Mouse (Mus musculus): Measurements from ENCODE around the gene Ripor2.
A peak's percentile ranks its signal among the peaks of the same experiment; 100 is the strongest.

Ripor2 gene

DNA sequence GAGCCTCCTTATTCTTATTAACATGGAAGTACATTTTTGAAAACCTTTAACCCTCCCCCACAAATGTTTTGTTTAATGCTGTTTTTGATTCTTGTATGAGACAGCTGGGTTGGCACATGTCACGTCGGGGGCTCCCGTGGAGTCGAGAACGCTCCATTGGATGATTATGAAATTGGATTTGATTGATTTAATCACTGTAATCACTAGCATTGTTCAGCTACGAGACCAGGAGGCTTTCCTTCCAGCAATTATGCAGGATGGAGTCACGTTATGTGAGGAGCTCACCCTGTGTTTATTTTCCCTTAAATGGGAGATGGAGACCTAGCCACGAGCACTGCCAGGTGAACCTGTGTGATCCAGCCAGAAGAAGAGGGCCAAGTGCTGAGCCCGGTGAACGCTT is at the start of gene Ripor2:
Ripor2 (plus strand) TSS at position 357 of the 400 bp plus-strand sequence.
- DNase-seq (ENCODE audit: low spot score), result no peak

GRCm38 (mm10) chr13:24536531-24537167 is 45.3 kb upstream of the Ripor2 start:
- DNase-seq (ENCODE audit: low spot score), result no peak

DNA sequence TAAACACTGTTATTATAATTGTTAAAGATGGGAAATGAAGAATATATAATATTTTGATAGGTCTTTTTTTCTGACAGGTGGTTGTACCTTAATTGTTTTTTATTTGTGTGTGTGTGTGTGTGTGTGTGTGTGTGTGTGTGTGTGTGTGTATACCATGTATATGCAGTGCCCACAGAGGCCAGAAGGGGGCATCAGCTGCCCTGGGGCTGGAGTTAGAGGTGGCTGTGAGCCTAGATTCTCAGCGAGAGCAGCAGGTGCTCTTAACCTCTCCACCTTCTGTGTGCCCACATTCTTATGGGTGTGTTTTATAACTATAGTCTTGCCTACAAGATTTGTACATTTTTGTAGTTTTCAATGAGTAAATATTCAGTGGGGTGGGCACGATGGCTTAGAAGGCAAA is 44.0 kb upstream of the Ripor2 start:
- DNase-seq (ENCODE audit: low spot score), result no peak

DNA sequence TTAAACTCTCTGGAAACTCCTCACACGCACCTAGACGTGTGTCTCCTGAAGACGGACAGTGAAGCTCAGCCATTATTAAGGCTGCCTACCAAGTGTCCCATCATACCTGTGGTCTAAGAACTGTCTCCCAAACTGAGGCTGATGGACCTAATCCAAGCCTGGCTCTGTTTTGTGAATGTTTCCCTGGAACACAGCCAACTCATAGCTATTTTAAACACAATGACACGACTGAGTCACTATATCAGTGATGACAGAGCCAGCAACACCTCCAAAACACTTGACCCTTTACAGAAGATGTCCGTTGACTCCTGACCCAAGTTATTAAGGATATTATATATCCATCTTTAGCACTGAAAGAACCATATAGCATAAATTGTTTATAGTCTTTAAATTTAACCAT is 43.0 kb upstream of the Ripor2 start:
- DNase-seq (ENCODE audit: low spot score), result no peak

DNA sequence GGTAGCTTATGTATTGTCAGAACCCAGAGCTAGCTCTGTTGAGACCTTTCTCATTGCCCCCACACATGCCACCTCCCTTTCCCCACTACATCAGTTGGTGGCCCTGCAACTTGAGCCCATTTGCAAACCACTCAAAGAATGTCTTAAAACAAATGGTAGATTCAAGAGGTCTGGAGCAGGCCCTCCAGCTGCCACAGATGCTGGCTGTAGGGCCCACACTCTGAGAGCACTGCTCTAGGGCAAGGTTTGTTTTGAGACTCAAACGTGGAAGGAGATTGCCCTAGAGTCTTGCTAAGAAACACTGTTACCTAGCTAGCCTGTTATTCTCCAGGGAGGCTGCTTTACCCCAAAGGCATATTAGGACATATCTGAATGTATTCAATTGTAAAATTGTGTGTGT is 36.3 kb upstream of the Ripor2 start:
- no peak for DNase-seq (ENCODE audit: low spot score)

DNA sequence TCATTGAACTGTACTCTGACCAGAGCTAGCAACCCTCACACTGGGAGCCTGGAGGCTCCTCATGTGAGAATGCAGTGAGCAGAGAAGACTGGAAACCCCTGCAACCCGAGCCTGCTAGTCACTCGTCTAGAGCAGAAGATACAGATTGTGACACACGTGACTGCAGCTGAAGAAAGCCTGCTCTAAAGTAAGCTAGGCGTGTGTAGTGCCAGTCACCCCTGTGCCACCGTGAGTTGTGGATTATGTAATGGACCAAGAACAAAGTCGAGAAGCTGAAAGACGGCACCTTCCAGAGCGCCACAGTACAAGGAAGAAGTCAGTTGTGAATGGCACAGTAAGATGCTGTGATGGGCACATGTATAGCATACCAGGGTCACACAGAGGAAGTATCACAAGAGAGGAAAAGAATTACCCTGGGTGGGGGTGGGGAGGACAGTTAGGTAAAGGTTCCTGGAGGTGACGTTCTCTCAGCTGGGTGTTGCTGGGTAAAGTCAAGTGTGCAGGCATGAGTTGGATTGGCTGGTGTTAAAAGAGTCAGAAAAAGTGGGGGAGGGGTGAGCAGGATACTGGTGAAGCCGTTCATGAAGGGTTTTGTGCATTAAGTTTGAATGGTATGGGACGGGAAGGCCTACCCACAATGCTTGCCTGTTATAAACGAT is 35.1 kb upstream of the Ripor2 start:
- DNase-seq (ENCODE audit: low spot score), result peak; percentile 74

DNA sequence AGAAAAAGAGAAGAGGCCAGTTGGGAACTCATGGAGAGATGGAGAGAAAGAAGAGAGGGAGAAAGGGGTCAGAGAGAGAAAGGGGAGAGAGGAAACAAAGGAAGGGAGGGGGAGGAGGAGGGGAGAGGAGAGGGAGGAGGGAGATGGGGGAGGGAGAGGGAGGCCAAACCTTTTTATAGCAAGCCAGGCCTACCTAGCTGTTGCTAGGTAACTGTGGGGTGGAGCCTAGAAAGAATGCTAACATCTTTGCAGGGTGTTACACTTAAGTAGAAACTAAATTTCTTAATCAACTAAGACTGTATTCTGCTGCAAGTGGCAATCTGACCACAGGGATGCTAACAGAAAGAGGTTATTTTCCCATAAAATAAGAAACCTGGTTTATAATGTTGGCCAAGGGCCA is 33.1 kb upstream of the Ripor2 start:
- peak; percentile 28 for DNase-seq (ENCODE audit: low spot score)

GRCm38 (mm10) chr13:24551100-24551931 is 30.7 kb upstream of the Ripor2 start:
- DNase-seq (ENCODE audit: low spot score), result no peak

- no peak for DNase-seq (ENCODE audit: low spot score)
Measured at GRCm38 (mm10) chr13:24552039-24552438, 29.9 kb upstream of the Ripor2 start.

GRCm38 (mm10) chr13:24561391-24561790 is 20.6 kb upstream of the Ripor2 start:
- DNase-seq (ENCODE audit: low spot score), result peak; percentile 11

GRCm38 (mm10) chr13:24564706-24565105 is 17.3 kb upstream of the Ripor2 start:
- no peak for DNase-seq (ENCODE audit: low spot score)

DNA sequence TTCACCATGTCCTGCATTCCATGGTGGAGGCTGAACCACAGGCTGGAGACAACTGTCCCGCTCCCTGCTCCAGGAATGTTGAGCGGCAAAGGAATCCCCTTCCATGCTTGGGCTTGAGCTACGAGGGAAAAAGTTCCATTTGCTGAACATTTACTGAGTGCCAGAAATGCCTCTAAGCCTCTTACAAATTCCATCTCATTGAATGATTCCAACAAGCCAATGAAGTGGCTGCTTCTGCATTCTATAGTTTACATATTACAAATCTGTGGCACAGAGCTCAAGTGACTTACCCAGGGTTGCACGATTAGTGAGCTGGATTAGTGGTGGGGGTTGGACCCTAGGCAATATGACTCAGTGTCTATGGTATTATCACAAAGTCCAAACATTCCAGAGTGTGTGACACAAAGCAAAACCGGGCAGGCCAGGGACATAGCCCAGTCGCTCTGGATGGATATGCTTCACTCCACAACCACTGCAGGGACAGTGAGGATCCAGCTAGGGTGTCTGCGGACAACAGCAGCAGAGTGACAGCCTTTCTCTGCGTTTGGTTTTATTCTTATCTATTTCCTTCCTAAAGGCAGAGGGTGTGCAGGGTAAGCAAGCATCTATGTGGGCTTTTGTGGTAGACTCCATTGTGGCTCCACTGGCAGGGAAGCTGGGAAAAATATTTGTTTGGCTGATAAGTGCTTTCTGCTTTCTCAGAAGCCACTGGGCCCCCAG is 16.6 kb upstream of the Ripor2 start:
- DNase-seq (ENCODE audit: low spot score), result no peak

DNA sequence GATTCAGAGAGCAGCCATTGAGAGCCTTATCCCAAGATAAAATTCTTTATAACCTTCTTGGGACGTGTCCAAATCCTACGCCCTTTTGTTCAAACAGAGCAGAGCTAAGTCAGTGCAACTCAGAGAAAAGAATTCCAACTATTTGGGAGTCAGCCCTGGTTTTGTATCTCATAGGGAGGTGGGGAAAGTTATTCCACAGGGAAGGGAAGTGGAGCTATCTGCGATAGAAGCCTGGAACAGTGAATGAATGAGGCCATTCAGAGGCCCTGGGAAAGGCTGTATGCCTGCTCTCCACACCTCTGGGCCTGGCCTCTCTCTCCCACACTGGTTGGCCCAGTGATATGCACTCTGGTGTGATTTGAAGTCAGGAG is 16.1 kb upstream of the Ripor2 start:
- DNase-seq (ENCODE audit: low spot score), result no peak

- no peak for DNase-seq (ENCODE audit: low spot score)
Measured at GRCm38 (mm10) chr13:24567176-24567811, 14.7 kb upstream of the Ripor2 start.

GRCm38 (mm10) chr13:24569066-24569465 is 12.9 kb upstream of the Ripor2 start:
- peak; percentile 58 for DNase-seq (ENCODE audit: low spot score)

GRCm38 (mm10) chr13:24570716-24571115 is 11.3 kb upstream of the Ripor2 start:
- peak; percentile 12 for DNase-seq (ENCODE audit: low spot score)

DNA sequence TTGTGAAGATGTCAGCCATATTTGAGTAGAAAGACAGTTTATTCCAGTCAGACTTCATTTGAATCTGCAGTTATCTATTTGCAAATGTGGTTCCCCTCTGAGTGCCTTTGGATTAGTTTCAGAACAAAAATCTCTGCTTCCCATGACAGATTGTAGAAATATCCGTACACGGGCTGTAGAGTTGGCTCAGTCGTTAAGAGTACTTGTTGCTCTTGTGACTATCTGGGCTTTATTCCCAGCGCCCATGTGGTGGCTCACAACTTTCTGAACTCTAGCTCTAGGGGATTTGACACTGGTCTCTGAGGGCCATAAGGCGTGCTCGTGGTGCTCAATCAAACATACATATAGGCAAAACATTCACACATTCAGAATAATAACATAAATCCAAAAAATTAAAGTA is 10.1 kb upstream of the Ripor2 start:
- no peak for DNase-seq (ENCODE audit: low spot score)

GRCm38 (mm10) chr13:24575126-24575525 is 6.9 kb upstream of the Ripor2 start:
- DNase-seq (ENCODE audit: low spot score), result no peak

DNA sequence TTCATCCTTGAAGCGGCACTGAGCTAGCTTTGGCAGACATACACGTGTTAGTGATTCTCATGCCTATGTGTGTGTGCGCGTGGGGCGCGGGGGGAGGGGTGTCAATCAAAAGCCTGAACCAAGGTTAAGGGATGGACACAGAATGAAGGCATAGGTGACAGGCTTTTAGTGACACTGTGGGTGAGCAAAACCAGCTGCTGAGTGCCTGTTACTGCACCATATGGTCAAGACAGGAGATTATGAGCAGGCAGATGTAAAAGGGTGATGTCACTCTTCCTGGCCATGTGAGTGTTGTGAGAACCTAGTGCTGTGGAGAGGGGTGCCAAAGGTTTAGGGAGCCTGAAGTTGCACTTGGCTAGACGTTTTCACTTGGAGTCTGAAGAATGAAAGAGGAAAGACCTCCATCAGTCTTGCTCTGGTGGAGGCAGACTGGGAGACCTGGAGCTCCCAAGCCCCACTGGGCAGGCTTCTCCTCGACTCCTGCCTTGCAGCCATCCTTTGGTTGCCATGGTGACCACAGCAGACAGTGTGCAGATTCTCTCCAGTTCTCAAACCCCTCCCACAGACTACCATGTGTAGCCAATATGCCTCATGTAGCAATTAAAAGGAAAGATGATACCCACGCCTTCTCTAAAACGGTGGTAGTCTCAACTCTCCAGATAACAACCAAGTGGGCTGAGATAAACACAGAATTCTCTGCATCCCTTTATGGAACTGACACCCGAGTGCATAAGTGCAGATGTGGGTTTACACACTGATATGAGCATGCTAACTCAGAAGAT is 5.5 kb upstream of the Ripor2 start:
- no peak for DNase-seq (ENCODE audit: low spot score)

- DNase-seq (ENCODE audit: low spot score), result no peak
Measured at GRCm38 (mm10) chr13:24578317-24578716, 3.7 kb upstream of the Ripor2 start.

DNA sequence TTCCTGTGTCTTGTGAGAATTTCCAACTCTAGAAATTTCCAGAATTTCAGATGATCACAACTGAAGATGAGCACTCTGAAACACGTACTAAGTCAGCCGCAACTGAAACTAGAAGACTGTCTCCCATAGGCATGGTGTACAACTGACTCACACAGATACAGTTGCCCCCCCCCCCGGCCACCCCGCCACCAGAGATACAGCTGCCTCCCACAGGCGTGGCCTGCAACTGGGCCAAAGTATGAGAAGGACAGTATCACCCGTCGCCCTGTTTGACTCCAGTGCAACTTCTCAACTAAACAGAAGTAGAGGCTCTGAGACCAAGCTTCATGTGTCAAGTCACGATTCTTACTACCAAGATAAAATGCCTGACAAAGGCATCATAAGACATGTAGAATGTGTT is 1.2 kb upstream of the Ripor2 start:
- no peak for DNase-seq (ENCODE audit: low spot score)
